Mouse (Mus musculus): ENCODE measurements around the gene Olfm1. TPM values are rescaled to one million over a fixed set of nuclear protein-coding genes. Genes with fewer than 3 reads are reported as not detected.

Gene Olfm1
- polyA plus RNA-seq, 1 experiment: not detected

GRCm38 (mm10) chr2:28188398-28188944 lies 4.3 kb upstream of the Olfm1 start:
- no peak for TF ChIP-seq GATA1 (IDR thresholded peaks at IDR 0.05; ENCODE audit: low read length)

DNA sequence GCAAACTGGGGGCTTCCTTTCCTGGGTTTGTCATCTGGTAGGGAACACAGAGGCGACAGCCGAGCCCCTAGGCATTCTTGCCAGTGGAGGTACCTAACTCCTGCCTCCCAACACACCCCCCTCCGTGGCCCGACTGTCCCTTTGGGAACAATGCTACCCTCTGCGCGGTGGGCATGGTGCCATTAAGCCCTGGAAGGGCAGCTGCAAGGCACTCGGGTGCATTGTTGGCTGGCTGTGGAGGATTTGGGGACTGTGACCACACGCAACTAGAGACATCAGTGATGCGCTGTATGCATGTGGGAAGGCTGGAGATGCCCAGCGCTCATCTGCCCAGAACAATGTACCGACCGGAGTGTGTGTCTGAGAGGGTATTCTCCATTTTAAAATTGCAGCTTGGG lies 897 bp downstream of the Olfm1 start:
- TF ChIP-seq GATA1 (IDR thresholded peaks at IDR 0.05; ENCODE audit: low read length): no peak

DNA sequence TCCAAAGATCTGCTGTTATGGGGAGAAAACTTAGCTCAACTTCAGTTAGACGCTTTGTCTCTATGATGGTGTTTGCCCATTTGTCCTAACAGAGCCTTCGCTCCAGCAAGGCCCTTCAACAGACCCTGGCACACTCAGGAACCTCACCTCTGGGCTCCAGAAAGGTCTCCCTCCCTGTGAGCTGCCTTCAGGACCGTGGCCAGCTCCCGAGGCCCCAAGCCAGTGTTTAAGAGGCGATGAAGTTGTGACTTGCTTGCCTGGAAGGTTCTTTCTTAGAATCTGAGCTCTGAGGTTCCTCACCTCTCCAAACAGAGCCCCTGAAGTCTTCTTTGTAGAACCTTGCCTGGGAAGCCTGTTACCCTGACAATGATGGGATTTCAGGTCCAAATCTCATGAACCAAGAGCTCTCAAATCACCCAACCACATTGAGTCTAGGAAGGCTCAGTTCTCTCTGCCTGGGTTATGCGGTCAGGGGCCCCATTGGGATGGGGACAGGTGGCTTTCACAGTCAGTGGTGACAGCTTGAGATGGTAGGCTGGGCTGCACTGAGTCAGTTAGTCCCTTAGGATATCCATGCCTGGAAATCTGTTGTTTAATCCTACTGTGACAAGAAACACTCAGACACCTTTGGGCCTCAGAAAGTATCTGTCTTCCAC lies 2.3 kb downstream of the Olfm1 start:
- no peak for TF ChIP-seq GATA1 (IDR thresholded peaks at IDR 0.05; ENCODE audit: low read length)

GRCm38 (mm10) chr2:28195726-28196125 lies 2.9 kb downstream of the Olfm1 start:
- no peak for TF ChIP-seq GATA1 (IDR thresholded peaks at IDR 0.05; ENCODE audit: low read length)

- TF ChIP-seq GATA1 (IDR thresholded peaks at IDR 0.05; ENCODE audit: low read length): no peak
Measured at GRCm38 (mm10) chr2:28201441-28201841, 8.6 kb downstream of the Olfm1 start.

GRCm38 (mm10) chr2:28204167-28204566 lies 11.4 kb downstream of the Olfm1 start:
- no peak for TF ChIP-seq GATA1 (IDR thresholded peaks at IDR 0.05; ENCODE audit: low read length)

- no peak for TF ChIP-seq GATA1 (IDR thresholded peaks at IDR 0.05; ENCODE audit: low read length)
Measured at GRCm38 (mm10) chr2:28204677-28205466, 12.1 kb downstream of the Olfm1 start.

DNA sequence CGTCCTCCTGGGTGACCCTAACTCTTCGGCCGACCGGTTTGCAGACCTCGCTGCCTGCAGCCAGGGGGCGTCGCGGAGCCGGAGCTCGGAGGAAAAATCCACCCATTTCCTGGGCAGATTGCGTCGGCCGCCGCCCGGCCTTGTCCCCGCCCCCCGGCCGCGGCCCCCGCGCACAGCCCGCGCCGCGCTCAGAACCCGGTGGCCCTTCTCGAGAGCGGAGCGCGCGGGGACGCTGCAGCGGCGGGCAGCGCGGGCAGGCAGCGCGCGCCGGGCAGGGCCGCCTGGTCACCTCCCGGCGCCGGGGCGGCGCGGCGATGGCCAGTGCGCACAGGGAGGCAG lies 12.6 kb downstream of the Olfm1 start:
- TF ChIP-seq GATA1 (IDR thresholded peaks at IDR 0.05; ENCODE audit: low read length): no peak

DNA sequence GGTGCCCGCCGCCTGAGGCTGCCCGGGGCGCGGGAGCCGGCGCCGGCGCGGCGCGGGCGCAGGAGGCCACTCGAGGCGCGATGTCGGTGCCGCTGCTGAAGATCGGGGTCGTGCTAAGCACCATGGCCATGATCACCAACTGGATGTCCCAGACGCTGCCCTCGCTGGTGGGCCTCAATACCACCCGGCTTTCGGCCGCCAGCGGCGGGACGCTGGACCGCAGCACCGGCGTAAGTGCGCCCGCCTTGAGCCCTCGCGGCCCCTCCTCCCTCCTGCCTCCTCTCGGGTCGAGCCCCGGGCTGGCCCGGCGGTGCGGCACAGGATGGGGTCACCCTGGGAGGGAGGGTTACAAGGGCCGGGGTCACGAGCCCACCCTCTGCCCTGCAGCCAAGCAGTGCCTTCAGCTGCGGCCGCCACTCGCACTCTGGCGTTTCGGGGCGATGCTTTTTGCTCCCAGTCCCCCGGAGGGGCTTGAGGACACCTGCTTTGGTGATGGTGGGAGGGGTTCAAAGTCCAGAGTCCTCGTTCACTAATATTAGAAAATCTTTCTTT lies 13.2 kb downstream of the Olfm1 start:
- no peak for TF ChIP-seq GATA1 (IDR thresholded peaks at IDR 0.05; ENCODE audit: low read length)

GRCm38 (mm10) chr2:28206472-28206871 lies 13.7 kb downstream of the Olfm1 start:
- no peak for TF ChIP-seq GATA1 (IDR thresholded peaks at IDR 0.05; ENCODE audit: low read length)

DNA sequence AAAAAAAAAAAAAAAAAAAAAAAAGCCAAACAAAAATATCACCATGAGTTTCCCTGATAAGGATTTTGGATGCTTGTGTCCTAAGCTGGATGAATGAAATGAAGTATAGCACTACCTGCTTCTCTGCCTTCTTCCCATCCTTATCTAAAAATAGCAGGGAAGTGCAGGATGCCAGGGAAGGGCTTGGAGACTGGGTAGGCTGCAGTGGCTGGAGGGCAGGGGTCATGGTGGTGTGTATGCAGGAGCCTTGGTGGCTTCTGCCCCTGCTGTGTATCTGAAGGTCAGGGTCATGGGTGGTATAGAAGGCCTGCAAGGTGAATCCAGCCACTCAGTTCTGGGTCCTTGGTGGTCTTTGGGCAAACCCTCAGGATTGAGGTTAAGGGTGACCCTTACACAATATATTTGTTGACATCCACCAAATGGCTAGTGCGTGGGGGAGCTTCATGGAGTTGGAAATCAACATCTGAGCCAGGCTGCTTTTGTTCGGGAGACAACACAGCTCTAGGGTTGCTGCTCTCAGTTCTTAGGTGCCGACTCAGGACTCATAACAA lies 14.5 kb downstream of the Olfm1 start:
- TF ChIP-seq GATA1 (IDR thresholded peaks at IDR 0.05; ENCODE audit: low read length): no peak

DNA sequence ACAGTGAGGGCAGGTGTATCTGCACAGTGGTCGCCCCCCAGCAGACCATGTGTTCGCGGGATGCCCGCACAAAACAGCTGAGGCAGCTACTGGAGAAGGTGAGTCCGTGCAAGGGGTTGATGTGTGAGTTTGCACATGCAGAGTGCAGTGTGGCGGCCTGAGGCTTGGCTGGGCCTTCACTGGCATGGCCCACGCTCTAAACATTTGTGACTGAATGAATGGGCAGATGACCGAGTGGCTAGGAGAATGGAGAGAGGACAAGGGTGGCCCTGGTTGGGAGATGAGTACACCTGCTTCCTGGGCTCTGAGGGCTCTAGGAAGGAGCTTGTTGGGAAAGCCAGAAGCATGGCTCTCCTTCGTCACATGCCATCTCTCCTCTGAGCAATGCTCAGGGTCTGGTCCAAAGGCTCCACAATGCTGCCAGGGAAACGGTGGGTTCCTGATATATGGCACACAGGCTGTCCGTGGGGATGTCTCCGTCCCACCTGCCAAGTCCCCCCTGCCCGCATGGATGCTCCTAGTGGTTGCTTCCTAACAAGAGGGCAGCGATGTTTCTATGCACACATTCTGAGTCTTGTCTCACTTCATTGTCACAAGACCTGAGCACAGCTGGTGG lies 15.4 kb downstream of the Olfm1 start:
- TF ChIP-seq GATA1 (IDR thresholded peaks at IDR 0.05; ENCODE audit: low read length): no peak

GRCm38 (mm10) chr2:28209211-28209610 lies 16.4 kb downstream of the Olfm1 start:
- no peak for TF ChIP-seq GATA1 (IDR thresholded peaks at IDR 0.05; ENCODE audit: low read length)

DNA sequence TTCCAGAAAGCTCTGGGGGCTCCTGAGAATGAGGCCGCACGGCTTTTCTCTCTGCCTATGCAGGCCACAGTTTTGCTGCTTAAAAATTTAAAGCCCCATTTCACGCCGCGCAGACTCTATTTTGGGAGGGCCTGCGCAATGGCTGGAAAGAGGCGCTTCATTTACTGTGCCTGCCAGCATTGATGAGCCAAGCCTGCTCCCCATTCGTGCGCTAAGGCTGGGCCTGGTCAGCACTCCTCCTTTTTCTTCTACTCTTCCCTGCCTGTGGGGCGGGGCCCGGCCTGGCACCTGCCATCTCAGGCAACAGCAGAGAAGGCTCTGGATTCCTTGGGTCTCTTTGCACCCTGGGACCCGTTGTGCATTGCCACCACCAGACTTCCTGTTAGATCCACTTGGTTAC lies 16.9 kb downstream of the Olfm1 start:
- TF ChIP-seq GATA1 (IDR thresholded peaks at IDR 0.05; ENCODE audit: low read length): no peak

DNA sequence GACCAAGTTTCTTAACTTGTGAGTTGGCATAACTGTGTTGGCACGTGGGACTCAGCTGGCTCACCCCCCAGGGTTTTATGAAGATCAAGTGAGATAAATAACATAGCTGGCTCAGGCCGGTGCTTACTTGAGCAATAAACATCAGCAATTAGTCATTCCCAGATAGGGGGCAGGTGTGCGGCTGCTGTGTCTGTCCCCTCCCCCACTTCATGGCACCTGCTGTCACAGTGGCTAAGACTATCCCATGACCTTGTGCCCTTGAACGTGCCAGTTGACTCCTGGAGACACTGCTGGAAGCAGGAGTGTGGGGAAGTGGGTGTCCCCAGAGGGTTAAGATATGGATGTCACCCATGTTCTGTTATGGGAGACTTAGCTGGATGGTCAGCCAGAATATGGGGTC lies 17.5 kb downstream of the Olfm1 start:
- TF ChIP-seq GATA1 (IDR thresholded peaks at IDR 0.05; ENCODE audit: low read length): no peak
